Mouse (Mus musculus) MEL (cell line): Measurements from ENCODE around the gene 6820408C15Rik. TPM values are rescaled to one million over a fixed set of nuclear protein-coding genes. Genes with fewer than 3 reads are reported as not detected.

Experiments
- DNase-seq: peaks from one replicate; pipeline ENCODE4 v3.0.0; 2011; ENCODE audit warnings: low read depth, low spot score
- H3K27ac ChIP-seq: 2 replicates; pipeline ENCODE4 v1.5.1; 2012; ENCODE audit warnings: low read depth, mild to moderate bottlenecking, control low read depth, low read length, moderate library complexity; ENCODE audit not compliant: control insufficient read depth
- H3K27me3 ChIP-seq, 2 experiments: fragments of 150-350 bp in 1 of 2; sonication (generic) in 1 of 2; 2 replicates each; pipeline ENCODE4 v1.6.1; 2012; ENCODE audit warnings: low read length in 2 of 2, mild to moderate bottlenecking in 2 of 2, improper control_type of control experiment in 1 of 2, moderate library complexity in 1 of 2; ENCODE audit not compliant: insufficient read depth in 2 of 2, control insufficient read depth in 1 of 2
- H3K36me3 ChIP-seq, 2 experiments: 2 replicates each; pipeline ENCODE4 v1.6.1; 2012 to 2014; ENCODE audit warnings: low read length in 2 of 2, improper control_type of control experiment in 1 of 2, inconsistent platforms in 1 of 2, mild to moderate bottlenecking in 1 of 2; ENCODE audit not compliant: insufficient read depth in 2 of 2, control insufficient read depth in 1 of 2
- H3K4me1 ChIP-seq, 2 experiments: fragments of 150-350 bp in 1 of 2; sonication (generic) in 1 of 2; 2 replicates each; pipeline ENCODE4 v1.6.1; 2012; ENCODE audit warnings: low read length in 2 of 2, improper control_type of control experiment in 1 of 2, mild to moderate bottlenecking in 1 of 2; ENCODE audit not compliant: insufficient read depth in 2 of 2, control insufficient read depth in 1 of 2
- H3K4me3 ChIP-seq, 2 experiments: fragments of 150-350 bp in 1 of 2; sonication (generic) in 1 of 2; 2 replicates each; pipeline ENCODE4 v1.5.1; 2012; ENCODE audit warnings: low read depth in 2 of 2, low read length in 2 of 2, mild to moderate bottlenecking in 2 of 2, moderate library complexity in 2 of 2, control low read depth in 1 of 2, improper control_type of control experiment in 1 of 2; ENCODE audit not compliant: control insufficient read depth in 1 of 2, insufficient read depth in 1 of 2
- H3K79me2 ChIP-seq: 2 replicates; pipeline ENCODE4 v1.6.1; 2012; ENCODE audit warnings: mild to moderate bottlenecking, low read length, moderate library complexity; ENCODE audit not compliant: control insufficient read depth, poor library complexity, insufficient read depth
- H3K9ac ChIP-seq: 2 replicates; pipeline ENCODE4 v1.6.1; 2012; ENCODE audit warnings: low read depth, mild to moderate bottlenecking, control low read depth, low read length, moderate library complexity; ENCODE audit not compliant: control insufficient read depth, poor library complexity, severe bottlenecking
- H3K9me3 ChIP-seq: fragments of 150-350 bp; sonication (generic); replicated peaks from 2 replicates; pipeline ENCODE4 v1.6.1; 2012; ENCODE audit warnings: mild to moderate bottlenecking, low read length, improper control_type of control experiment, moderate library complexity; ENCODE audit not compliant: insufficient read depth
- BHLHE40 ChIP-seq: IDR thresholded peaks from 2 replicates; pipeline ENCODE4 v1.6.1; 2012; ENCODE audit warnings: low read depth, mild to moderate bottlenecking, inconsistent platforms, low read length, improper control_type of control experiment, borderline replicate concordance
- CHD1 ChIP-seq: IDR thresholded peaks from 2 replicates; pipeline ENCODE4 v1.6.1; 2012; ENCODE audit warnings: low read depth, mild to moderate bottlenecking, inconsistent platforms, low read length, improper control_type of control experiment
- CHD2 ChIP-seq: IDR thresholded peaks from 2 replicates; pipeline ENCODE4 v1.6.1; 2011; ENCODE audit warnings: low read length, improper control_type of control experiment
- E2F4 ChIP-seq: IDR thresholded peaks from 2 replicates; pipeline ENCODE4 v1.6.1; 2011; ENCODE audit warnings: low read depth, low read length, improper control_type of control experiment, borderline replicate concordance
- ELF1 ChIP-seq: IDR thresholded peaks from 2 replicates; pipeline ENCODE4 v1.6.1; 2014; ENCODE audit warnings: low read depth, mild to moderate bottlenecking, inconsistent platforms, low read length, improper control_type of control experiment, moderate library complexity
- EP300 ChIP-seq, 2 experiments: IDR thresholded peaks; 2 replicates each; pipeline ENCODE4 v1.6.1; 2011; ENCODE audit warnings: improper control_type of control experiment in 2 of 2, low read length in 2 of 2, low read depth in 1 of 2, mild to moderate bottlenecking in 1 of 2
- ETS1 ChIP-seq: IDR thresholded peaks from 2 replicates; pipeline ENCODE4 v1.6.1; 2012; ENCODE audit warnings: low read depth, mild to moderate bottlenecking, inconsistent platforms, low read length, improper control_type of control experiment, moderate library complexity
- GABPA ChIP-seq: IDR thresholded peaks from 2 replicates; pipeline ENCODE4 v1.6.1; 2012; ENCODE audit warnings: low read depth, mild to moderate bottlenecking, inconsistent platforms, low read length, improper control_type of control experiment, moderate library complexity
- HCFC1 ChIP-seq: IDR thresholded peaks from 2 replicates; pipeline ENCODE4 v1.6.1; 2012; ENCODE audit warnings: low read depth, mild to moderate bottlenecking, inconsistent platforms, low read length, improper control_type of control experiment, moderate library complexity
- JUND ChIP-seq: IDR thresholded peaks from 2 replicates; pipeline ENCODE4 v1.6.1; 2011; ENCODE audit warnings: low read depth, mild to moderate bottlenecking, improper control_type of control experiment, low read length
- MAFK ChIP-seq: IDR thresholded peaks from 2 replicates; pipeline ENCODE4 v1.6.1; 2011; ENCODE audit warnings: low read depth, mild to moderate bottlenecking, low read length, improper control_type of control experiment, borderline replicate concordance
- MAX ChIP-seq: IDR thresholded peaks from 2 replicates; pipeline ENCODE4 v1.6.1; 2011; ENCODE audit warnings: low read length, improper control_type of control experiment
- MAZ ChIP-seq: IDR thresholded peaks from 2 replicates; pipeline ENCODE4 v1.6.1; 2012; ENCODE audit warnings: low read depth, mild to moderate bottlenecking, inconsistent platforms, low read length, improper control_type of control experiment
- MXI1 ChIP-seq: IDR thresholded peaks from 2 replicates; pipeline ENCODE4 v1.6.1; 2011; ENCODE audit warnings: mild to moderate bottlenecking, low read depth, low read length, improper control_type of control experiment
- MYB ChIP-seq: IDR thresholded peaks from 2 replicates; pipeline ENCODE4 v1.6.1; 2011; ENCODE audit warnings: mild to moderate bottlenecking, low read depth, low read length, improper control_type of control experiment
- MYC ChIP-seq: IDR thresholded peaks from 2 replicates; pipeline ENCODE4 v1.6.1; 2011; ENCODE audit warnings: low read depth, mild to moderate bottlenecking, low read length, improper control_type of control experiment, moderate library complexity
- NELFE ChIP-seq: IDR thresholded peaks from 2 replicates; pipeline ENCODE4 v1.6.1; 2011; ENCODE audit warnings: low read depth, low read length, improper control_type of control experiment
- NRF1 ChIP-seq: IDR thresholded peaks from 2 replicates; pipeline ENCODE4 v1.6.1; 2014; ENCODE audit warnings: low read depth, mild to moderate bottlenecking, inconsistent platforms, low read length, improper control_type of control experiment, moderate library complexity; ENCODE audit not compliant: poor library complexity, insufficient read depth, severe bottlenecking
- POLR2A ChIP-seq, 2 experiments: IDR thresholded peaks; 2 replicates each; pipeline ENCODE4 v1.6.1; 2011 to 2012; ENCODE audit warnings: low read length in 2 of 2, mild to moderate bottlenecking in 2 of 2, control low read depth in 1 of 2, improper control_type of control experiment in 1 of 2, low read depth in 1 of 2, moderate library complexity in 1 of 2; ENCODE audit not compliant: control insufficient read depth in 1 of 2, insufficient read depth in 1 of 2, poor library complexity in 1 of 2
- POLR2AphosphoS2 ChIP-seq: IDR thresholded peaks from 2 replicates; pipeline ENCODE4 v1.6.1; 2011; ENCODE audit warnings: low read length, improper control_type of control experiment
- RAD21 ChIP-seq: IDR thresholded peaks from 2 replicates; pipeline ENCODE4 v1.6.1; 2011; ENCODE audit warnings: mild to moderate bottlenecking, low read depth, low read length, improper control_type of control experiment
- RCOR1 ChIP-seq: IDR thresholded peaks from 2 replicates; pipeline ENCODE4 v1.6.1; 2012; ENCODE audit warnings: low read depth, mild to moderate bottlenecking, inconsistent platforms, low read length, improper control_type of control experiment
- SIN3A ChIP-seq: IDR thresholded peaks from 2 replicates; pipeline ENCODE4 v1.6.1; 2012; ENCODE audit warnings: low read length, improper control_type of control experiment, inconsistent platforms
- SMC3 ChIP-seq: IDR thresholded peaks from 2 replicates; pipeline ENCODE4 v1.6.1; 2011; ENCODE audit warnings: low read depth, low read length, improper control_type of control experiment
- TBP ChIP-seq: IDR thresholded peaks from 2 replicates; pipeline ENCODE4 v1.8.0; 2011; ENCODE audit warnings: low read depth, low read length, improper control_type of control experiment
- TCF12 ChIP-seq: IDR thresholded peaks from 2 replicates; pipeline ENCODE4 v1.6.1; 2014; ENCODE audit warnings: low read depth, mild to moderate bottlenecking, inconsistent platforms, low read length, improper control_type of control experiment, moderate library complexity
- USF1 ChIP-seq: IDR thresholded peaks from 2 replicates; pipeline ENCODE4 v1.6.1; 2014; ENCODE audit warnings: low read depth, mild to moderate bottlenecking, inconsistent platforms, low read length, improper control_type of control experiment, moderate library complexity
- USF2 ChIP-seq, 2 experiments: IDR thresholded peaks; 2 replicates each; pipeline ENCODE4 v1.6.1; 2011 to 2012; ENCODE audit warnings: improper control_type of control experiment in 2 of 2, low read length in 2 of 2, borderline replicate concordance in 1 of 2, inconsistent platforms in 1 of 2, low read depth in 1 of 2, mild to moderate bottlenecking in 1 of 2; ENCODE audit not compliant: insufficient read depth in 1 of 2
- ZC3H11A ChIP-seq: IDR thresholded peaks from 2 replicates; pipeline ENCODE4 v1.6.1; 2012; ENCODE audit warnings: low read depth, mild to moderate bottlenecking, inconsistent platforms, low read length, improper control_type of control experiment
- ZMIZ1 ChIP-seq: IDR thresholded peaks from 2 replicates; pipeline ENCODE4 v1.6.1; 2012; ENCODE audit warnings: low read depth, mild to moderate bottlenecking, inconsistent platforms, low read length, improper control_type of control experiment, moderate library complexity
- ZNF384 ChIP-seq: IDR thresholded peaks from 2 replicates; pipeline ENCODE4 v1.6.1; 2012; ENCODE audit warnings: low read depth, mild to moderate bottlenecking, inconsistent platforms, low read length, improper control_type of control experiment
- polyA plus RNA-seq, 2 experiments: library from polyadenylated mRNA; stranded (reverse) in 1 of 2; unstranded in 1 of 2; fragments of >175 nt in 1 of 2; fragments of >200 nt in 1 of 2; gene quantifications; 2 replicates each; pipeline versions ENCODE4 v1.2.1 to v1.2.4; 2012; ENCODE audit warnings: low replicate concordance in 2 of 2, low read depth in 1 of 2; ENCODE audit not compliant: insufficient read length in 2 of 2, insufficient read depth in 1 of 2, missing spikeins in 1 of 2
- total RNA-seq: library from RNA; depleted of rRNA; stranded (reverse); fragments of 300-350 nt; gene quantifications from 2 replicates; pipeline ENCODE4 v1.2.3, GENCODE M21; 2012

6820408C15Rik gene
- total and polyA plus RNA-seq, 3 experiments, result 0.08 to 0.31 TPM; not detected in 1

DNA sequence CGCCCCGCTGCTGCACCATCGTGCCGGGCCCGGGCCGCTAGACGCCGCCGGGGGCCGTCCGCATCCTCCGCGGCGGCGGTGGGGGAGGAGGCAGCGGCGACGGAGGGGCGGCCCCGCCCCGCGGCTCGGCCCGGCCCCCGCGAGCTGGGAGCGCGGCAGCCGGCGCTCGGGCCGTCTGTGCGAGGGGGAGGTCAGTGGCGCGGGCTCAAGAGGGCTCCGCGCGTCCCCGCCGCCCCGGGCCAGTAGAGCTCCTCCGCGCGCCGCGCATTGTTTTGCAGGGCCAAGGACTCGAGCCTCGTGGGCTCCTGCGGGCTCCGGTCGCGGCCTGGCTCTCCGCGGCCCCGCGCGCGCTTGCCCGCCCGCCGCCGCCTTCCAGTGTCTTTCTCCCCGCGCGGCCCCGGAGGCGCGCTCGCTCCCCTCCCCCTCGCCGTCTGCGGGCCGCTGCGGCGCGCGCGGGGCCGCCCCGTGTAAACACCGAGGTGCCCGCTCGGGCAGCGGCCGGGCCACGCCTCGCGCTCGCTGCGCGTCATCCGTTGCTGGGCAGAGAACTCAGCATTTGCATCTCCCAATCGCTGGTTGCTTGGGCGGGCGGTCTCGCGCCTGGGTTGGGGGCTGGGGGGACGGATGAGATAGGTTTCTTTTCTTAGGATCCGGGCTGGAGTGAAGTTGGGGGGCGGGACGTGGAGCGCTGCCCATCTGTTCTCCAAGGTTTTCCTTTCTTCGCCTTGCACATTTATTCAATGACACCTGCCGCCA, 17.5 kb upstream of the 6820408C15Rik start, which contains the start of gene Sox12:
TSS of gene Sox12 (minus strand) at position 384 of the 756 bp plus-strand sequence.
- no peaks in the 10 kb centered on the region for H3K27me3 ChIP-seq
- no peaks in the 10 kb centered on the region for H3K9me3 ChIP-seq
- H3K4me3 ChIP-seq, result peak within 1 kb of the TSS; percentile 85
- peak within 1 kb of the TSS; percentile 86 for H3K27ac ChIP-seq
- DNase-seq, result peak; percentile 93
- peak within 1 kb of the TSS; percentile 95 for H3K9ac ChIP-seq
- TF ChIP-seq MYC (no peak; the same call in 1 of the 2 replicates), CHD1 (no peak), TCF12 (no peak), MAZ (peak; percentile 53; the same call in 1 of the 2 replicates), MAFK (no peak), MYB (no peak), HCFC1 (peak; percentile 9; the same call in 1 of the 2 replicates), RCOR1 (no peak), ZMIZ1 (0 out of 2 replicates have a peak, but pooled peaks have one; percentile 55), EP300 (IDR thresholded peaks at IDR 0.05; ENCODE audit: low read depth in 1 of 2, low read length in 2 of 2) (peak in 1 of 2 experiments; percentile 8; a peak in 1 of 4 replicates), JUND (no peak), MAX (peak; percentile 55; the same call in 1 of the 2 replicates), ZNF384 (no peak), GABPA (no peak), NELFE (peak; percentile 39), USF1 (0 out of 2 replicates have a peak, but pooled peaks have one; percentile 5), ELF1 (0 out of 2 replicates have a peak, but pooled peaks have one; percentile 15), POLR2A (IDR thresholded peaks at IDR 0.05; ENCODE audit: control insufficient read depth in 1 of 2, insufficient read depth in 1 of 2, low read depth in 1 of 2, low read length in 2 of 2, poor library complexity in 1 of 2) (peak in 1 of 2 experiments; percentile 1; a peak in 1 of 4 replicates), ETS1 (peak; percentile 58), MXI1 (peak; percentile 51), SMC3 (no peak), ZC3H11A (no peak), USF2 (IDR thresholded peaks at IDR 0.05; ENCODE audit: borderline replicate concordance in 1 of 2, insufficient read depth in 1 of 2, low read depth in 1 of 2, low read length in 2 of 2) (no peak), SIN3A (0 out of 2 replicates have a peak, but pooled peaks have one; percentile 43), E2F4 (0 out of 2 replicates have a peak, but pooled peaks have one; percentile 8), CHD2 (peak; percentile 78), RAD21 (no peak), POLR2AphosphoS2 (0 out of 2 replicates have a peak, but pooled peaks have one; percentile 32), BHLHE40 (no peak), TBP (0 out of 2 replicates have a peak, but pooled peaks have one; percentile 16), NRF1 (0 out of 2 replicates have a peak, but pooled peaks have one; percentile 21)
- H3K4me1 ChIP-seq, result peaks cover 0 to 21% of the 10 kb centered on the region in 2 experiments; a peak in 3 of 4 replicates
- peaks cover 14% of the 10 kb centered on the region for H3K79me2 ChIP-seq
- peaks cover 0 to 6% of the 10 kb centered on the region in 2 experiments; a peak in 1 of 4 replicates for H3K36me3 ChIP-seq
